Mouse (Mus musculus): ENCODE data around the gene Mphosph9. TPM values are rescaled to one million over a fixed set of nuclear protein-coding genes. Genes with fewer than 3 reads are reported as not detected.
A peak's percentile ranks its signal among the peaks of the same experiment; 100 is the strongest.

Gene Mphosph9
- polyA plus RNA-seq, 1 experiment from 2014 or later = 10.8 TPM

DNA sequence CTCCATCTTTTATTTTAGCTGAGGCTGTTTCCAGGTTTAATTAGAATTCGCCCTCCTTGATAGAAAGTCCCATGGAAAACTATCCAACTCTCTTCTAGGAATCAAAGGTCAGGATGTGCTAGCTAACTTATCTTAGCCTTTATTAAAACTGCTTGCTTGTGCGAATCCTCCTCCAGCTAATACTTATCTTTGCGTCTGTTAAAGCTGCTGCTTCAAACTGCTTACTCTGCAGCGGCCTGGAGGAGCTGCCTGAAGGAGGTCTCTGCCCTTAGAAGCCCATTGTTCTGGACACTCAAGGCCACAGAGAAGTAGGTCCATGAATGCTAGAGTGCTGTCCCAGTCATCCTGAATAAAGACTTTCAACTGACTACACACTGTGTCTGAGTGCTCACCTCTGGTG lies 31.3 kb downstream of the Mphosph9 start:
- 97% methylated on average over 4 of the region's 4 CpGs for WGBS
- no peak for ATAC-seq (ENCODE audit: low FRiP score, low read depth)
- no peak overlapping the region for H3K4me2 ChIP-seq
- H3K4me1 ChIP-seq (replicated peaks) = no peaks in the 10 kb centered on the region
- H3K4me3 ChIP-seq = no peak overlapping the region
- H3K27me3 ChIP-seq = no peaks in the 10 kb centered on the region
- no peaks in the 10 kb centered on the region for H3K9me3 ChIP-seq
- H3K36me3 ChIP-seq = peaks cover 55% of the 10 kb centered on the region
- no peak overlapping the region for H3K9ac ChIP-seq
- H3K27ac ChIP-seq (replicated peaks) = no peak overlapping the region

GRCm38 (mm10) chr5:124293967-124294366 lies 33.8 kb downstream of the Mphosph9 start:
- Histone ChIP-seq H3K27me3 (no peaks in the 10 kb centered on the region), H3K4me2 (no peak overlapping the region), H3K4me3 (no peak overlapping the region), H3K9me3 (no peaks in the 10 kb centered on the region), H3K4me1 (replicated peaks) (no peaks in the 10 kb centered on the region), H3K36me3 (peaks cover 77% of the 10 kb centered on the region), H3K9ac (no peak overlapping the region), H3K27ac (replicated peaks) (no peak overlapping the region)
- WGBS = 95% methylated on average over 5 of the region's 5 CpGs
- ATAC-seq (ENCODE audit: low FRiP score, low read depth) = no peak

GRCm38 (mm10) chr5:124290216-124290615 lies 37.6 kb downstream of the Mphosph9 start:
- no peak overlapping the region for H3K9ac ChIP-seq
- H3K27me3 ChIP-seq = no peaks in the 10 kb centered on the region
- WGBS = 90% methylated on average over 4 of the region's 4 CpGs
- peaks cover 85% of the 10 kb centered on the region for H3K36me3 ChIP-seq
- H3K27ac ChIP-seq (replicated peaks) = no peak overlapping the region
- H3K4me3 ChIP-seq = no peak overlapping the region
- no peaks in the 10 kb centered on the region for H3K4me1 ChIP-seq (replicated peaks)
- H3K9me3 ChIP-seq = no peaks in the 10 kb centered on the region
- no peak overlapping the region for H3K4me2 ChIP-seq
- ATAC-seq (ENCODE audit: low FRiP score, low read depth) = no peak

GRCm38 (mm10) chr5:124287616-124288247 lies 40.0 kb downstream of the Mphosph9 start:
- no peak overlapping the region for H3K4me2 ChIP-seq

GRCm38 (mm10) chr5:124284330-124284729 lies 43.4 kb downstream of the Mphosph9 start:
- peaks cover 59% of the 10 kb centered on the region for H3K36me3 ChIP-seq
- no peaks in the 10 kb centered on the region for H3K27me3 ChIP-seq
- H3K9ac ChIP-seq = no peak overlapping the region
- no peak overlapping the region for H3K27ac ChIP-seq (replicated peaks)
- H3K4me1 ChIP-seq (replicated peaks) = no peaks in the 10 kb centered on the region
- no peak for ATAC-seq (ENCODE audit: low FRiP score, low read depth)
- WGBS = 70% methylated on average over 3 of the region's 3 CpGs
- no peaks in the 10 kb centered on the region for H3K9me3 ChIP-seq
- H3K4me3 ChIP-seq = no peak overlapping the region
- H3K4me2 ChIP-seq = no peak overlapping the region

More at GRCm38 (mm10) chr5:124287616-124288247, 40.0 kb downstream of the Mphosph9 start:
- Histone ChIP-seq H3K36me3 (peaks cover 79% of the 10 kb centered on the region), H3K4me3 (no peak overlapping the region), H3K4me1 (replicated peaks) (no peaks in the 10 kb centered on the region), H3K9me3 (no peaks in the 10 kb centered on the region), H3K27me3 (no peaks in the 10 kb centered on the region), H3K27ac (replicated peaks) (no peak overlapping the region), H3K9ac (no peak overlapping the region)
- no peak for ATAC-seq (ENCODE audit: low FRiP score, low read depth)
- WGBS = 97% methylated on average over 6 of the region's 6 CpGs

- ATAC-seq (ENCODE audit: low FRiP score, low read depth) = no peak
- Histone ChIP-seq H3K9ac (no peak overlapping the region), H3K4me2 (no peak overlapping the region), H3K4me1 (replicated peaks) (no peaks in the 10 kb centered on the region), H3K36me3 (peaks cover 52% of the 10 kb centered on the region), H3K4me3 (no peak overlapping the region), H3K9me3 (no peaks in the 10 kb centered on the region), H3K27ac (replicated peaks) (no peak overlapping the region), H3K27me3 (no peaks in the 10 kb centered on the region)
- 92% methylated on average over 2 of the region's 2 CpGs for WGBS
Measured at GRCm38 (mm10) chr5:124282854-124283253, 44.9 kb downstream of the Mphosph9 start.

GRCm38 (mm10) chr5:124270226-124270625 lies 57.5 kb downstream of the Mphosph9 start:
- Histone ChIP-seq H3K36me3 (peaks cover 4% of the 10 kb centered on the region; the same call in 1 of the 2 replicates), H3K4me2 (no peak overlapping the region), H3K9me3 (no peaks in the 10 kb centered on the region), H3K4me3 (no peak overlapping the region), H3K9ac (no peak overlapping the region), H3K4me1 (replicated peaks) (no peaks in the 10 kb centered on the region; the same call in 1 of the 2 replicates), H3K27ac (replicated peaks) (no peak overlapping the region), H3K27me3 (no peaks in the 10 kb centered on the region)
- ATAC-seq (ENCODE audit: low FRiP score, low read depth) = no peak
- 74% methylated on average over 5 of the region's 5 CpGs for WGBS

DNA sequence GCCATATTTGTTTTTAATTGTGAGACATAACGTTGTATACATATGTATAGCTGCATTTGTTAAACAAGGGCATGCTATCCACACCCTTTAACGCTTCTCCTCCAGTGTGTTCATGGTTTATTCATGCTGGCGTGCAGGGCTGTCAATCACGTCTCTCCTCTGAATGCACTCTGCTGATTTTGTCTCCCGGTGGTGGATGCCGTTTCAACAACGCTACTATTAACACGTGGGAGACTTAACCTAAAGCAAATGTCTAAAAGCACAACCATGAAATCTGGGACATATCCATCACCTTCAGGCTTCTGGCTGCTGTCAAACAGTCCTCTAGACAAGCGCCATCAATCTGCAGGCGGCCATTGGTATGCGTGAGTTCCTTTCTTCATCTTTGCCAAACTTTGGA lies 58.1 kb downstream of the Mphosph9 start:
- 18% methylated on average over 11 of the region's 11 CpGs for WGBS
- Histone ChIP-seq H3K4me3 (no peak overlapping the region), H3K4me1 (replicated peaks) (no peaks in the 10 kb centered on the region; the same call in 1 of the 2 replicates), H3K4me2 (0 out of 2 replicates have a peak overlapping the region, but pooled peaks have one; percentile 9), H3K27ac (replicated peaks) (0 out of 2 replicates have a peak overlapping the region, but pooled peaks have one; percentile 48), H3K27me3 (no peaks in the 10 kb centered on the region), H3K9ac (no peak overlapping the region), H3K9me3 (no peaks in the 10 kb centered on the region), H3K36me3 (peaks cover 7% of the 10 kb centered on the region; the same call in 1 of the 2 replicates)
- peak; percentile 54; the same call in 1 of the 2 replicates for ATAC-seq (ENCODE audit: low FRiP score, low read depth)

DNA sequence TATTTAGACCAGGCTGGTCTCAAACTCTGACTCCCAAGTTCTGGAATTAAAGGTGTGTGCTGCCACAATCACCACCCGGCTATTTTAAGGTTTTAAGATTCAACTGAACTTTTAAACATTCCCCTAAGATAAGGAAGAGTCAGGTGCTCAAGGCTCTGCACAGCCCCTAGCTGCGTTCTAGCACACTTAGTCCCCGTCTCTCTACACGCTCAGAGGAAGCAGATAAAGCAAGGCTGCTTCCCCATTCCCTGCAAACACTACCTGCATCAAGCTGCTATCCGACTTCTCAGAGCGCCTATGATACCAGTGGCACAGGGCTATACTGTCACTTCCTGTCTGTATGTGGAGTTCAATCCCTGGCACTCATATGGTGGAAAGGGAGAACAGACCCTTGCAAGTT lies 60.1 kb downstream of the Mphosph9 start:
- Histone ChIP-seq H3K4me2 (no peak overlapping the region), H3K4me1 (replicated peaks) (no peaks in the 10 kb centered on the region; the same call in 1 of the 2 replicates), H3K27me3 (no peaks in the 10 kb centered on the region), H3K4me3 (no peak overlapping the region), H3K9ac (no peak overlapping the region), H3K27ac (replicated peaks) (no peak overlapping the region), H3K9me3 (no peaks in the 10 kb centered on the region), H3K36me3 (peaks cover 25% of the 10 kb centered on the region)
- 93% methylated on average over 6 of the region's 6 CpGs for WGBS
- ATAC-seq (ENCODE audit: low FRiP score, low read depth) = no peak

DNA sequence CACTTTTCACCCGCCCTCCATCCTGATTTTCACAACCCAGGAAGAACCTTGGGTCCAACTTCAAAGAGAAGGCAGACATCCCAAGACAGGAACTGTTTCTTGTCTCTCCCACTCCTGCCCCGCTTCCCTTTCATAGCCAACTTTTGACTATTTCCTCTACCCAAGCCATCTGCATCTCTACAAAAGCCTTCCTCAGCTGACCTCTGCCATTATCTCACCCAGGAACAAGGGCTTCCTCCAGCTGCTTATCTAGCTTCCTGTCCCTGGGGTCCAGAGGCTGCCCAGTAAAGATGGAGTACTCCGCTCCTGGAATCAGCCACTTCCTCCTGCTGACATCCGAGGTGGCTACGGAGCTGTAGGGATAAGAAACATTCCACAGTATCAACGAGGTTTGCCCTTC lies 61.0 kb downstream of the Mphosph9 start:
- 89% methylated on average over 6 of the region's 6 CpGs for WGBS
- no peak overlapping the region for H3K4me2 ChIP-seq
- H3K27ac ChIP-seq (replicated peaks) = no peak overlapping the region
- ATAC-seq (ENCODE audit: low FRiP score, low read depth) = no peak
- no peaks in the 10 kb centered on the region; the same call in 1 of the 2 replicates for H3K4me1 ChIP-seq (replicated peaks)
- H3K9ac ChIP-seq = no peak overlapping the region
- H3K36me3 ChIP-seq = peaks cover 33% of the 10 kb centered on the region
- H3K27me3 ChIP-seq = no peaks in the 10 kb centered on the region
- H3K4me3 ChIP-seq = no peak overlapping the region
- H3K9me3 ChIP-seq = no peaks in the 10 kb centered on the region

DNA sequence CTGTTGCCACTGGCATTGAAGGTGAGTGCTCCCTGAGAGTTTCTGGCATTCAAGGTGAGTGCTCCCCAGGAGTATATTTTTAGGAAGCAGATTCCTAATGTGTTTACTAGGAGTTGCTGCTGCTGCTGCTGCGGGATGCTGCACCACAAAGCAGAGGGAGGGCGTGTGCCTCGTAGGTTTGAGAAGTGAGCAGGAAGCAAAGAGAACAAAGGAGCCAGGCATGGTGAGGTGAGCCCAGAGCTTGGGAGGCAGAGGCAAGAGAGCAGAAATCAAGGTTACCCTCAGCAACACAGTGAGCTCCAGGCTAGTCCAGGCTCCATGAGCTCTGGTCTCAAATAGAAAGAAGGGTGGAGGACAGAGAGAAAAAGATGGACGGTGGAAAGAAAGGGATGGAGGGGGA lies 64.5 kb downstream of the Mphosph9 start:
- no peak for ATAC-seq (ENCODE audit: low FRiP score, low read depth)
- Histone ChIP-seq H3K27me3 (no peaks in the 10 kb centered on the region), H3K36me3 (peaks cover 43% of the 10 kb centered on the region), H3K9ac (no peak overlapping the region), H3K4me3 (no peak overlapping the region), H3K9me3 (no peaks in the 10 kb centered on the region), H3K4me1 (replicated peaks) (no peaks in the 10 kb centered on the region), H3K27ac (replicated peaks) (no peak overlapping the region), H3K4me2 (no peak overlapping the region)
- WGBS = 79% methylated on average over 4 of the region's 4 CpGs

DNA sequence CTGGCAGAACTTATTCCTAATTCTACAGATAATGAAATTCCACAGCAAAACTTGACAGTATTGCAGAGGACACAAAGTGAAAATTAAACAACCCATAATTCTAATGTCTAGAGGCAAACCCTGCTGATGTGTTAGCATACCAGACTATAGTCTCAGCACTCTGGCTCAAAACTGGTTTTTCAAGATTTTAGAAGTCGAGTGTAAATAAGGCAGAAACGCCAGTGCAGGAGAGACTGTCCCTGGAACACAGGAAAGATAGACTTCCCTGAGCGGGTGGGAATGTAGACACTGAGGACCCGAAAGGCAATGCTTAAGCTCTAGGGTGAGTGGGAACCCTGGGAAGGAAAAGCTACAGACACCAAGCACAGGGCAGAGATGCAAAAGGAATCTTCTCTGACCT lies 65.7 kb downstream of the Mphosph9 start:
- no peak for ATAC-seq (ENCODE audit: low FRiP score, low read depth)
- peaks cover 53% of the 10 kb centered on the region for H3K36me3 ChIP-seq
- H3K9ac ChIP-seq = no peak overlapping the region
- H3K4me2 ChIP-seq = no peak overlapping the region
- H3K4me3 ChIP-seq = no peak overlapping the region
- H3K9me3 ChIP-seq = no peaks in the 10 kb centered on the region
- H3K27me3 ChIP-seq = no peaks in the 10 kb centered on the region
- no peaks in the 10 kb centered on the region for H3K4me1 ChIP-seq (replicated peaks)
- H3K27ac ChIP-seq (replicated peaks) = no peak overlapping the region
- WGBS = 99% methylated on average over 4 of the region's 4 CpGs

- Histone ChIP-seq H3K36me3 (peaks cover 56% of the 10 kb centered on the region), H3K27me3 (no peaks in the 10 kb centered on the region), H3K4me1 (replicated peaks) (no peaks in the 10 kb centered on the region), H3K9ac (no peak overlapping the region), H3K4me2 (no peak overlapping the region), H3K27ac (replicated peaks) (no peak overlapping the region), H3K4me3 (no peak overlapping the region), H3K9me3 (no peaks in the 10 kb centered on the region)
- ATAC-seq (ENCODE audit: low FRiP score, low read depth) = no peak
- WGBS = 52% methylated on average over 2 of the region's 2 CpGs
Measured at GRCm38 (mm10) chr5:124259133-124259532, 68.6 kb downstream of the Mphosph9 start.
